8 mouse cellular contexts compared by ENCODE assay signal in genomic region chr2:131209125-131209795, GRCm38 (mm10). TPM values are rescaled to one million over a fixed set of nuclear protein-coding genes. Genes with fewer than 3 reads are reported as not detected.
DNase-seq lines count a peak whose midpoint lies in the region; ATAC-seq and TF ChIP-seq lines count a peak whose summit lies in the region.

No protein-coding gene starts in this region.

- intact Hi-C loops in left cerebral cortex, postnatal 10 days (cut with DNase I), result no loop called here

- peak overlapping the region; percentile 91 for H3K9ac ChIP-seq in forebrain, embryonic 16.5 days (replicated peaks; ENCODE audit: low read depth, low read length)
- H3K9ac ChIP-seq in midbrain, embryonic 14.5 days (replicated peaks; ENCODE audit: low read length), result peak overlapping the region; percentile 54; the same call in 1 of the 2 replicates

- H3K4me3 ChIP-seq in E14TG2a.4 (replicated peaks; ENCODE audit: low read length), result peak overlapping the region; percentile 87
- peak overlapping the region; percentile 62 for H3K4me3 ChIP-seq in bone marrow macrophage, adult 2 months (ENCODE audit: insufficient read depth, low read length)
- peak overlapping the region; percentile 78 for H3K4me3 ChIP-seq in forebrain, embryonic 16.5 days (replicated peaks; ENCODE audit: low read length)
- H3K4me3 ChIP-seq in limb, embryonic 10.5 days, result peak overlapping the region; percentile 65
- no peak overlapping the region; the same call in 1 of the 2 replicates for H3K4me3 ChIP-seq in midbrain, embryonic 14.5 days (replicated peaks; ENCODE audit: low read depth, low read length)

- ATAC-seq in forebrain, embryonic 16.5 days, result no peak
- ATAC-seq in midbrain, embryonic 14.5 days (ENCODE audit: low FRiP score, low TSS enrichment), result no peak
- ATAC-seq in monocyte, adult 5-6 weeks (replicated peaks; ENCODE audit: insufficient number of reproducible peaks, low FRiP score, low TSS enrichment, poor library complexity, severe bottlenecking), result no peak

- peak overlapping the region; percentile 79 for H3K4me2 ChIP-seq in forebrain, embryonic 16.5 days (ENCODE audit: low read length)
- peak overlapping the region; percentile 55 for H3K4me2 ChIP-seq in midbrain, embryonic 14.5 days (ENCODE audit: low read length)

- WGBS in forebrain, embryonic 16.5 days, result 79% methylated on average over 4 of the region's 4 CpGs
- WGBS in limb, embryonic 10.5 days, result 72% methylated on average over 4 of the region's 4 CpGs
- WGBS in midbrain, embryonic 14.5 days, result 77% methylated on average over 4 of the region's 4 CpGs

- TF ChIP-seq POLR2A in bone marrow macrophage, adult 2 months (IDR thresholded peaks at IDR 0.05; ENCODE audit: borderline replicate concordance, low read depth, low read length), result no peak

- peaks cover 17% of the 10 kb centered on the region; the same call in 1 of the 2 replicates for H3K27me3 ChIP-seq in E14TG2a.4 (ENCODE audit: insufficient read depth, low read length)
- H3K27me3 ChIP-seq in forebrain, embryonic 16.5 days (replicated peaks; ENCODE audit: control insufficient read depth, insufficient read depth, low read length), result no peaks in the 10 kb centered on the region
- no peaks in the 10 kb centered on the region for H3K27me3 ChIP-seq in limb, embryonic 10.5 days (ENCODE audit: low read depth, poor library complexity, severe bottlenecking)
- H3K27me3 ChIP-seq in midbrain, embryonic 14.5 days (ENCODE audit: control insufficient read depth, insufficient read depth, low read length), result no peaks in the 10 kb centered on the region

- no peak for TF ChIP-seq CTCF in E14TG2a.4 (conservative IDR thresholded peaks at IDR 0.05; ENCODE audit: low read length)
- no peak for TF ChIP-seq CTCF in bone marrow macrophage, adult 2 months (IDR thresholded peaks at IDR 0.05; ENCODE audit: low read depth, low read length)

- 0 out of 2 replicates have a peak, but pooled peaks cover 5% of the 10 kb centered on the region for H3K36me3 ChIP-seq in E14TG2a.4 (ENCODE audit: insufficient read depth, low read length)
- H3K36me3 ChIP-seq in forebrain, embryonic 16.5 days (ENCODE audit: control insufficient read depth, insufficient read depth), result 0 out of 2 replicates have a peak, but pooled peaks cover 2% of the 10 kb centered on the region
- peaks cover 11% of the 10 kb centered on the region for H3K36me3 ChIP-seq in limb, embryonic 10.5 days
- 0 out of 2 replicates have a peak, but pooled peaks cover 12% of the 10 kb centered on the region for H3K36me3 ChIP-seq in midbrain, embryonic 14.5 days (ENCODE audit: control insufficient read depth, insufficient read depth, low read length)

- H3K27ac ChIP-seq in bone marrow macrophage, adult 2 months (ENCODE audit: insufficient read depth, low read depth, low read length), result peak overlapping the region; percentile 93
- peak overlapping the region; percentile 95 for H3K27ac ChIP-seq in forebrain, embryonic 16.5 days (ENCODE audit: low read length)
- peak overlapping the region; percentile 91 for H3K27ac ChIP-seq in limb, embryonic 10.5 days
- H3K27ac ChIP-seq in midbrain, embryonic 14.5 days (replicated peaks; ENCODE audit: low read depth, low read length), result peak overlapping the region; percentile 91

- no peaks in the 10 kb centered on the region for H3K9me3 ChIP-seq in E14TG2a.4 (ENCODE audit: low read length)
- no peaks in the 10 kb centered on the region for H3K9me3 ChIP-seq in forebrain, embryonic 16.5 days (ENCODE audit: control insufficient read depth, low read length)
- H3K9me3 ChIP-seq in limb, embryonic 10.5 days (replicated peaks), result no peaks in the 10 kb centered on the region
- H3K9me3 ChIP-seq in midbrain, embryonic 14.5 days (ENCODE audit: control insufficient read depth, low read length), result no peaks in the 10 kb centered on the region

- H3K4me1 ChIP-seq in E14TG2a.4 (replicated peaks; ENCODE audit: low read depth, low read length), result peaks cover 57% of the 10 kb centered on the region
- peaks cover 52% of the 10 kb centered on the region for H3K4me1 ChIP-seq in bone marrow macrophage, adult 2 months (ENCODE audit: control insufficient read depth, insufficient read depth, low read length)
- H3K4me1 ChIP-seq in forebrain, embryonic 16.5 days (replicated peaks; ENCODE audit: control insufficient read depth, insufficient read depth, low read length), result peaks cover 13% of the 10 kb centered on the region
- H3K4me1 ChIP-seq in limb, embryonic 10.5 days, result peaks cover 23% of the 10 kb centered on the region
- H3K4me1 ChIP-seq in midbrain, embryonic 14.5 days (ENCODE audit: control insufficient read depth, insufficient read depth, low read length), result peaks cover 7% of the 10 kb centered on the region

- no peak for DNase-seq in limb, embryonic 10.5 days (ENCODE audit: low spot score)
- no peak for DNase-seq in midbrain, embryonic 14.5 days
- no peak for DNase-seq in Muller cell, postnatal 12 days (ENCODE audit: inconsistent ontology term)
- no peak for DNase-seq in left cerebral cortex, postnatal 10 days (ENCODE audit: extremely low spot score in 1 of 2, low spot score in 2 of 2)

RNA-seq across cellular contexts. Expression of gene Ap5s1, which starts 2.4 kb away (rescaled TPM):
- polyA plus RNA-seq in bone marrow macrophage, adult 2 months (2012; ENCODE audit: insufficient read depth, insufficient read length, missing spikeins), result 28.1 and 29.1 TPM in 2 replicates
- 37.8 and 40.5 TPM in 2 replicates for polyA plus RNA-seq in forebrain, embryonic 16.5 days (2015; fragmentation: Nextera tagmentation; extraction: Ambion mirVana)
- 18.9 and 22.6 TPM in 2 replicates for polyA plus RNA-seq in limb, embryonic 10.5 days (2016; fragmentation: Nextera tagmentation; extraction: Ambion mirVana)
- polyA plus RNA-seq in midbrain, embryonic 14.5 days (2014; fragmentation: Nextera tagmentation; extraction: Ambion mirVana), result 32.5 and 34.3 TPM in 2 replicates
- total RNA-seq in left cerebral cortex, postnatal 10 days (2021), result 10 to 100 TPM; 21.2 to 23.6 TPM
- 3.0 to 15.2 TPM (median 13.2 TPM) in 3 replicates for total RNA-seq in monocyte, adult 5-6 weeks (2017)

RNA-seq across cellular contexts. Expression of gene Spef1, which starts 22.2 kb away (rescaled TPM):
- polyA plus RNA-seq in bone marrow macrophage, adult 2 months (2012; ENCODE audit: insufficient read depth, insufficient read length, missing spikeins), result 7.1 and 8.9 TPM in 2 replicates
- 11.3 and 12.6 TPM in 2 replicates for polyA plus RNA-seq in forebrain, embryonic 16.5 days (2015; fragmentation: Nextera tagmentation; extraction: Ambion mirVana)
- 1.7 and 3.4 TPM in 2 replicates for polyA plus RNA-seq in limb, embryonic 10.5 days (2016; fragmentation: Nextera tagmentation; extraction: Ambion mirVana)
- polyA plus RNA-seq in midbrain, embryonic 14.5 days (2014; fragmentation: Nextera tagmentation; extraction: Ambion mirVana), result 11.3 and 14.1 TPM in 2 replicates
- 10 to 100 TPM; 17.4 to 18.6 TPM for total RNA-seq in left cerebral cortex, postnatal 10 days (2021)
- 0.38 to 1.6 TPM in 2 of 3 replicates, not detected in the other for total RNA-seq in monocyte, adult 5-6 weeks (2017)

RNA-seq across cellular contexts. Expression of gene Cdc25b, which starts 22.5 kb away (rescaled TPM):
- 47.1 and 56.5 TPM in 2 replicates for polyA plus RNA-seq in bone marrow macrophage, adult 2 months (2012; ENCODE audit: insufficient read depth, insufficient read length, missing spikeins)
- polyA plus RNA-seq in forebrain, embryonic 16.5 days (2015; fragmentation: Nextera tagmentation; extraction: Ambion mirVana), result 33.6 and 35.9 TPM in 2 replicates
- polyA plus RNA-seq in limb, embryonic 10.5 days (2016; fragmentation: Nextera tagmentation; extraction: Ambion mirVana), result 40.8 and 47.4 TPM in 2 replicates
- 16.4 and 31.5 TPM in 2 replicates for polyA plus RNA-seq in midbrain, embryonic 14.5 days (2014; fragmentation: Nextera tagmentation; extraction: Ambion mirVana)
- 10 to 100 TPM; 17.0 to 17.2 TPM for total RNA-seq in left cerebral cortex, postnatal 10 days (2021)
- 7.7 to 39.4 TPM (median 11.3 TPM) in 3 replicates for total RNA-seq in monocyte, adult 5-6 weeks (2017)

RNA-seq across cellular contexts. Expression of gene Mavs, which starts 24.6 kb away (rescaled TPM):
- 39.0 and 40.3 TPM in 2 replicates for polyA plus RNA-seq in bone marrow macrophage, adult 2 months (2012; ENCODE audit: insufficient read depth, insufficient read length, missing spikeins)
- polyA plus RNA-seq in forebrain, embryonic 16.5 days (2015; fragmentation: Nextera tagmentation; extraction: Ambion mirVana), result 5.7 and 6.8 TPM in 2 replicates
- 20.4 and 21.5 TPM in 2 replicates for polyA plus RNA-seq in limb, embryonic 10.5 days (2016; fragmentation: Nextera tagmentation; extraction: Ambion mirVana)
- polyA plus RNA-seq in midbrain, embryonic 14.5 days (2014; fragmentation: Nextera tagmentation; extraction: Ambion mirVana), result 3.8 and 6.8 TPM in 2 replicates
- total RNA-seq in left cerebral cortex, postnatal 10 days (2021), result 1 to 10 TPM; 4.4 to 4.9 TPM
- total RNA-seq in monocyte, adult 5-6 weeks (2017), result 8.0 to 16.9 TPM (median 9.0 TPM) in 3 replicates

RNA-seq across cellular contexts. Expression of gene Cenpb, which starts 29.4 kb away (rescaled TPM):
- 88.2 and 88.3 TPM in 2 replicates for polyA plus RNA-seq in bone marrow macrophage, adult 2 months (2012; ENCODE audit: insufficient read depth, insufficient read length, missing spikeins)
- polyA plus RNA-seq in forebrain, embryonic 16.5 days (2015; fragmentation: Nextera tagmentation; extraction: Ambion mirVana), result 16.0 and 16.9 TPM in 2 replicates
- 7.7 and 8.9 TPM in 2 replicates for polyA plus RNA-seq in limb, embryonic 10.5 days (2016; fragmentation: Nextera tagmentation; extraction: Ambion mirVana)
- polyA plus RNA-seq in midbrain, embryonic 14.5 days (2014; fragmentation: Nextera tagmentation; extraction: Ambion mirVana), result 11.1 TPM in 2 replicates
- 10 to 100 TPM; 93.6 to 97.1 TPM for total RNA-seq in left cerebral cortex, postnatal 10 days (2021)
- total RNA-seq in monocyte, adult 5-6 weeks (2017), result 12.5 to 17.0 TPM (median 14.0 TPM) in 3 replicates
